Mouse (Mus musculus) CD4-positive, CD25-positive, alpha-beta regulatory T cell, adult 2 months (primary cell): ENCODE results near the gene Tnni3.

Experiments
- DNase-seq: peaks from one replicate; pipeline ENCODE4 v3.0.0-alpha.2; 2012; ENCODE audit warnings: low read depth, low spot score

Gene Tnni3

DNA sequence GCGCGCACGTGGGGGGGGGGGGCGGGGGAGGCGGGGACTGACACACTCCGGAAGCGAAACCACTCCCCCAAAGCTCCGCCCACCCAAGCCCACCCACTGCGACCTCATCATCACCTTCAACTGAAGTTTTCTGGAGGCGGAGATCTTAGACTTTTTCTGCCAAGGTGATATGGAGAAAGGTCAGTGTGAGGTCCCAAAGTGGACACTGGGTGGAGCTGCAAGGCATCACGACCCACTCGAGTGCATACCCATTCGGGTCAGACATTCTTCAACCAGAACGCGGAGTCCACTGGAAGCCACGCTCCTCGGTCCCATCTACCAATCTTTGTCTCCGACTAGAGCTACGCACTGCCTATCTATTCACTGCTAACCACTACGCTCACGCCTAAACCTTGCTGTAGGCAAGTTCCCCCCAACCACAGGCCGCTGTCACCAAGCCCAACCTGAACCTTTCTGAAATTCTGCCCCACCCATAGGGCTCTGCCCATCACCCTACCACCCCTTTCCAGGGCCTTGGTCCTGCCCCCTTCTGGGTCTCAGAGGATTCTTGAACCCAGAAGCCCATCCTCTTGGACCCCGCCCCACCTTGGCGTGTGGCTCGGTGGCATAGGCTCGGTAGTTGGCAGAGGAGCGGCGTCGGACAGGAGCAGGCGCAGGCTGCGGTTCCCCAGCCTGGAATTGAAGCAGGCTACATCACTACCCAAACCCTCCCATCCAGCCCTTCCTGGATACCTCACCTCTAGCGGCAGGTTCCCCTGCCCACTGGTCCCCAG lies 2.6 kb downstream of the Tnni3 start:
- peak; percentile 33 for DNase-seq

DNA sequence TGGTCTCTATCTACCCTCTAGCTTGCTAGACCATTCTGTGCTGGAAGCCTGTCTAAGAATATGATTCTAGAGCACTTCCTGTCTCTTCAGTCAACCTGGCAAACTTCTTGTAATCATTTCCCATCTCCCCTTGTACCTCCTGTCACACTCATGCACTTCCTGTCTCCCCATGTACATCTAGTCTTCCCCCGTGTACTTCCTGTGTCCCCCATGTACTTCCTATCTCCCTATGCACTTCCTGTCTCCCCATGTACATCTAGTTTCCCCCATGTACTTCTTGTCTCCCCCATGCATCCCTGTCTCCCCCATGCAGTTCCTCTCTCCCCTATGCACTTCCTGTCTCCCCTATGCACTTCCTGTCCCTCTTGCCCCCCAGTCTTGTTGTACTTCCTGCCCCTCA lies 5.5 kb downstream of the Tnni3 start:
- peak; percentile 44 for DNase-seq

DNA sequence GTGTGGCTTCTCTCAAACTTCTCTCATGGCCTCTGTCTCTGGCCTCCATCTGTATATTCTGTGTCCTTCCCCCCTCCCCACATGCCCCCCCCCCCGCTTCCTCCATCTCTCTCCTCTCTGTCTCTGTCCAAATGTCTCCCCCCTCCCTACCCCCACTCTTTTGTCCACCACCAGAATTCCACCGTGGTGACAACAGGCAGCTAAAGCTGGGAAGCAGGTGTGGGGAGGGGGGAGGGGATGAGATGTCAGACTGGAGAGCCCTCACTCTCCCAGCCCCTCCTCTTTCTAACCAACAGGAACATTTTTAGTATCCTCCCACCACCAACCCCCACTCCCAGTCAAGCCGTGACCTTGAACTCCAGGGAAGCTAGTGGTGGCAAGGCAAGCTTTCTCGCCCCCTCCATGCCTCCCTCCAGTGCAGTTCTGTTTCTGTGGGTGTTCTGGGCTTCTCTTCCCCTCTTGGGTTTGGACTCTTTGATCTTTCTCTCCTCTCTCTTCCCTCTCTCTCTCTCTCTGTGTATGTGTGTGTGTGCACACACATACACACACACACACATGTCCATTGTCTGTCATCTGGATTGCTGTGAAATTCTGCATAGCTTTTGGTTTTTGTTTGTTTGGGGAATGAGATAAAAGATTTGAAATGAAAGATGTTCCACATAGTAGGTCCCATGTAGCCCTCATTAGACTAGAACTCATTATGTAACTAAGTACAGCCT lies 7.5 kb downstream of the Tnni3 start, which contains the start of gene Tnnt1:
Gene Tnnt1 (minus strand): TSS at position 51 of the 719 bp plus-strand sequence.
- no peak for DNase-seq

DNA sequence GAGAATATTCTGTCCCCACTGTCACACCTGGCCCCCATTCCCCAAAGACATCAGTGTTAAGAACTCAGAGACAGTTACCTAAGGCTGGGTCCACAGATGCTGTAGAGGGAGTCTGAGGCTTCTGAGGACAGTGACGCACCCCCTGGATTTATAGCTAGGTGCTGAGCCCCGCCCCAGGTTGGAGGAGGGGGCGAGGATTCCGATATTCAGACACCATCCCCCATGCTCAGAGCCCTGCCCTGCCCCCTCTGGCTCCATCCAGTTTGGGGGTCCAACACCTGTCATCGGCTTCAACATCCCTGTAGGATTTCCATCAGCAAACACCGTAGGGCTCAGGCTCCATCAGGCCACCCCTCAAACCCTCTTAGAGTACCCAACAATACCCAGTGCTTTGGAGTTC lies 8.2 kb downstream of the Tnni3 start:
- no peak for DNase-seq

DNA sequence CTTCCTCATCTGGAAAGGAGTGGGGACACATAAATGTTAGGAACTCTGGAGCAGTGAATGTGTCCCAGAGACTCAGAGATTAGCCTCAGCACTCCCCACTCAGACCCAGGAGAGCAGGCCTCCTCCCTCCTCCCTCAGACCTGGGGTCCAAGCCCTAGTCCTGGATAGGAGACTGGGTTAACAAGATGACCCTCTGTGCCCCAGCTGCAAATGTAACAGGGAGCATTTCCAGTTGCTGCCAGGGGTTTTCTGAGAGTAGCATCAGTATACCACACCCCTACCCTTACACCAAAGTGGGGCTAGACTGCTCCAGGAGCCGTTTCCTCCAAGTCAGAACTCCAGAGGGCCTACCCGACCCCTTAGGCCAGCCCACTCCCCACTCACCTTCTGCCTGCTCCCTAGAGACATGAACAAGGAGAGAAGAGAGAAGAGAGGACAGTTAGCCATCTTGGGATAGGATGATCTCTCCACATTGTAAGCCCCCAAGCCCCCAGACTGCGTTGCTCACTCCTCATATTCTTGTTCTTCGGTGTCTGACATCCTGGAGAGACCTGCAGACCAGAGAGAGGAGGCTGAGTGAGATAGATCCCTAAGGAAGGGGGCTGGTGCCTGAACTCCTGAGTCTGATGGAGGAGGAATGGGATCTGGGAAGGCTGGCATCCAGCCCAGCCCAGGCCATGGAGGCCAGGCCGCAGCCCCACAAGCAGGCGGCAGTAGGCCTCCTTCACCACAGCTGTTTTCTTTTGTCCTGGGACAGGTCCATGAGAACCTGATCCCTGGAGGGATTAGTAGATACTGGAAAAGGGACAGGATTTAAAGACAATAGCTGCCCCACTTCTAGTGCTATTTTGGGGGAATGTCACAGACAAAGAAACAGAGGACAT lies 10.0 kb downstream of the Tnni3 start:
- DNase-seq = no peak

DNA sequence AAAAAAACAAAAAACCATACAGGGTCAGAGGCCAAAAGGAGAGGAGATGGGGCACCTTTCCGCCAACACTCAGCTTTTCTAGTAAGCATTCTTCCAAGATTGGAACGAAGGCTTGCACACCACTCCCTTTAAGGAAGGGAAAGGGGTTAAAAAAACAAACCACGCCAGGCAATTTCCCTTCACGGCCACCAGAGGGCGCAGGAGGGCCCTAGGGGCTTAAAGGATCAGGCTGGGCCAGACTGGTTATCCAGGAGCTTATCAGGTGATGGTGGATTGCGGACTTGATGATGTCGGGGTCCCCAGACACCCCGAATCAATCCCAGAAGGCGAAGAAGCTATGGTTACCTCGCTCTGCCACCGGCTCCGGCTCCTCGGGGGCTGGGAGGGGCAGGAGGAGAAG lies 10.8 kb downstream of the Tnni3 start:
- peak; percentile 82 for DNase-seq

DNA sequence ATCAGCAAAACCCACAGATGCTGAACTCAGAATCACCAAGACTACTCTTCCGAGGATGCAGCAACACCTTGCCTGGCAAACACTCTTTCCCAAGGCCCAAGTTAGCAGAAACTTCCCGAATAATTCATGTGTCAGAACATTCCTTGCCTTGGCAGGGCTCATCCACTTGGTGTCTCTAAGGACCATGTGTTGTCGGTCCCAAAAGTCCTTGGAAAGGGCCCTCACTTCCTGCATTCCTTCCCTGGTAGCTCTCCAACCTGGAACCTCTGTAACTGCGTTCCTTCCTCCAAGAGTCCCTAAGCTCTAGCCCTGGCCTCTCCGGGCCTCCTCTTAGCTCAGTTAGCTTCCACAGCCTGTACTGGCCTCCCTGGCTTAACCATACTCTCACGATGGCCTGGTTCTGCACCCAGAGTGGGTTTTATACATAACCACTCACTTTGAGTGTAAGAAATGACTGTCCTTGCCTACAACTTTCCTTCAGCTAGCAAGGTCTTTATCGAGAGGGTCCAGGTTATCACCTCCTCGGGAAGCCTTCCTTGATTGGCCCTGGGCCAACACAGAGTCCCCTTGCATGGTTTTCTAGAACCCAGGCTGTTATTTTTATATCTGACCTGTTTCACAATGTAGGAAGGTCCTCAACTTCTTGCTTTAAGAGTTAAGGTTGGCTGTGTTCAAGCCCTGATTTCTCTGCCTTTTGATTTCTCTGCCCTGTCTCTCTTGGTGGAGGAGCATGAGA lies 12.4 kb downstream of the Tnni3 start:
- no peak for DNase-seq

DNA sequence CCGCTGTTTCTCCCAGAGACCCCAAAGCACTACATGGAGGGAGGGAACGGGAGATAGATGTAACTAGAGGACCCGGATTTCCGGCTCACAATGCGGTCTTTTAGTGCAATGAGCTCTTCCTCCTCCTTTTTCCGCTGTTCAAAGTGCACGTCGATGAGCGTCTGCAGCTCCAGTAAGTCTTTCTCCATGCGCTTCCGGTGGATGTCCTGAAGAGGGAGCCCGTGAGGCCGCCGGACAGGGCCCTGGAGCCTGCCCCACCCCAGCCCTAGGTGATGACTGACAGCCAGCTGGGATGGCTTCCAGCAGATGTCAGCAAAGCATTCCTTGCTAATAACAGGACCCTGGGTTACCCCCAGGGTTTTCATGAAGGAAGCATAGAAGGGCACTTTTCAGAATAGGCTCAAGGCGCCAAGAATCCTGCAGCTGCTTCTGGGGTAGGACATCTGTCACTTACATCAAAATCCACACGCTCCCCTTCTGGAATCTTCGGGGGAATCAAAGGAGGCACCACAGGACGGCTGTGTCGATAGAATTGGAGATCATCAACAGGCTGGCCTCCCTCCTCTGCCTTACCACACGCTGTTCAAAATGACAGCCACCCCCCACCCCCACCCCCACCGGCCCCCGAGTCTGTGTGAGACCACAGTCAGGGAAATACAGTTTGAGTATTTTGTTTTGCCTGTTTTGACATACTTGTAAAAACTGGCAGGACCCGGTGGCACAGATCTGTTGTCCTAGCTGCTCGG lies 14.0 kb downstream of the Tnni3 start:
- DNase-seq = peak; percentile 85

DNA sequence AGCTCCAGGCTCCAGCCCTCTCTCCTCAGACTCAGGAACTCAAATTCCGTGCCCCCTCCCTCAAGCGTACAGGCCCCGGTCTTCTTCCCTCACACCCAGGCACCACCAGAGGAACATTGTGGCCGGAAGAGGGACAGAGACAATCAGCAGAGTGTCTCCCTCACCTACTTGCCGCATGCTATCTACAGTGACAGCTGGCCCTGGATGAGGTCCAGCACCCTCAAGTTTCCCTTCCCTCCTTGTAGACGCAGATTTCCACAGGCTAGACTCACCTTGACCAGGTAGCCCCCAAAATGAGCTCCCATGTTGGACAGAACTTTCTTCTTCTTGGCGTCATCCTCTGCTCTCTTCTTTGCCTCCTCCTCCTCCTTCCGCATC lies 15.3 kb downstream of the Tnni3 start:
- DNase-seq = no peak

DNA sequence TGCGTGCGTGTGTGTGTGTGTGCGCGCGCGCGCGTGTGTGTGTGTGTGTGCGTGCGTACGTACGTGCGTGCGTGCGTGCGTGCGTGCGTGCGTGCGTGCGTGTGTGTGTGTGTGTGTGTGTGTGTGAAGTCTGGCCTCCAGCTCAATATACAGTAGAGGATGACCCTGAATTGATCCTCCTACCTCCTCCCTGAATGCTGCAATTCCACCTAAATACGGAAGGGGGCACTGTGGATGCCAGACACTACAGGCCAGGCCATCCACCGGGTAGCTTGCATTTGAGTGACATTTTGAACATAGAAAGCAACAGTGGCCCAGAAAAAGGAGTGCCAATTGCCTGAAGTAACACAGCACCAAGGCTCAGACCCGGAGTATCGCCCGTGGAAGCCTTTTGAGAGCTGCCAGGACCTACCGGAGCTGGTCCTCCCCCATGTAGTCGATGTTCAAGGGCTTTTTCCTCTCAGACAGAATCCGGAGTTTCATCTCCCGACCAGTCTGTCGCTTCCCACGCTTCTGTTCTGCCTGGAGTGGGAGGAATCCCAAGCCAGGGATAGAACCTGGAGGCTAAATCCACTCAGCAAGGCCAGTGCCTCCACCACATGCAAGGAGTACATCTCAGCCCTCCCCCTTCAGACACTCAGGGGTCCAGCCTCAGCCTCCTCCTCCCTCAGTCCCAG lies 15.8 kb downstream of the Tnni3 start:
- peak; percentile 49 for DNase-seq

DNA sequence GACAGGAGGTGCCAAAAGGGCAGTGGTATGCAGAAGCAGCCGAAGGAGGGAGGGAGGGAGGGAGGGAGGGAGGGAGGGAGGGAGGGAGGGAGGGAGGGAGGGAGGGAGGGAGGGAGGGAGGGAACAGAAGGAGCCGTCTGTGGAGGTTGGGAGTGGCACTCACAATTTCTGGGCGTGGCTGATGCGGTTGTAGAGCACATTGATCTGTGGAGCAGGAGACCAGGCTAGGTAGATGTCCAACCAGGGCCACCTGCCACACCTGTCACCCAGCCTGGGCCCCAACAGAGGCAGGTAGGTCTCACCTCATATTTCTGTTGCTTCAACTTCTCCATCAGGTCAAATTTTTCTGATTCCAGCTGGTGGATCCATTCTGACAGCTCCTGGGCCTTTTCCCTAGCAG lies 16.8 kb downstream of the Tnni3 start:
- DNase-seq = no peak

DNA sequence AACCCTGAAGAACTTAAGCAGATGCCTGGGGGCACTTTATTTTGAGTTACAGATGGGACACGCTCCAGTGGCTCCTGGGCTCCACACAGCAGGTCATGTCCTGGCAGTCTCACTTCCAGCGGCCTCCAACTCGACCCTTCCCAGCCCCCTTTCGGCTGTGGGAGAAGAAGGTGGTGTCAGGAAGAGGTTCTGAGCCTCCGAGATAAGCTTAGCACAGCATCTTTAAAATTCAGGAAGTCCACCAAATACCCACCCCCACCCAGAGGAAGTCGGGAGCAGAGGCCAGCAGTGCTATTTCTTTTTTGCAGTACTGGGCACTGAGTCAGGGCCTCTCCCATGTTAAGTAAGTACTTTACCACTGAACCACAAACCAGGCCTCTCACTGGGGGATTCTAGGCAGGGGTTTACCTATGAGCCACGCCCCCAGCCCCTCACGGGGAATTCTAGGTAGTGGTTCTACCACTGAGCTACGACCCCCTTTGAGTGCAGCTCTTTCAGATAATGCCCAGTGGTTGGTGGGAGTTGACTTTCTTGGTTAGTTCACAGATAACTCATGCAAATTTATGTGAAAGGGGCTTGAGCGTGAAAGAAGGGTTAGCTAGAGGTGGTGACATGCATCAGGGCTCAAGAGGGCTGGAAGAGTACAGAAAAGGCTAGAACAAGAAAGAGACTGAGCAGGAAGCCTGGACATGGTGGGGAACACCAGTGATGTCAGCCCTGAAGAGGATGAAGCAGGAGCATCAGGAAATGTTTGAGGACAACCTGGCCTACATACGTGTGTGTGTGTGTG lies 19.2 kb downstream of the Tnni3 start:
- no peak for DNase-seq

DNA sequence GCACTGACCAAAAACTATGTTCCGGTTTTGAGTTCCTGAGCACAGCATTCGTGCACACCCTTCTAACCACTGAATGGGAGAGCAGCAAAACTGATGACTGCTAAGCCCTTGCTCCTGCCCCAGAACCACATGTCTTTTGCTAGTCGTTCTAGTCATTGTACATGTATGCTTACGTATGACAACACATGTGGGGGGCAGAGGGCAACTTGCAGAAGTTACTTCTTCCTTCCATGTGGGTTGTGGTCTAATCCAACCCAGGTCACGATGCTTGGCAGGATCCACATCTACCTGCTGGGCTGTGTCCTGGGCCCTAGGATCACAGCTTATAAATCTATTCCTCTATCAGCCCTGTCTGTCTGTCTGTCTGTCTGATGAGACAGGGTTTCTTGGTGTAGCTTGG lies 20.2 kb downstream of the Tnni3 start:
- no peak for DNase-seq

DNA sequence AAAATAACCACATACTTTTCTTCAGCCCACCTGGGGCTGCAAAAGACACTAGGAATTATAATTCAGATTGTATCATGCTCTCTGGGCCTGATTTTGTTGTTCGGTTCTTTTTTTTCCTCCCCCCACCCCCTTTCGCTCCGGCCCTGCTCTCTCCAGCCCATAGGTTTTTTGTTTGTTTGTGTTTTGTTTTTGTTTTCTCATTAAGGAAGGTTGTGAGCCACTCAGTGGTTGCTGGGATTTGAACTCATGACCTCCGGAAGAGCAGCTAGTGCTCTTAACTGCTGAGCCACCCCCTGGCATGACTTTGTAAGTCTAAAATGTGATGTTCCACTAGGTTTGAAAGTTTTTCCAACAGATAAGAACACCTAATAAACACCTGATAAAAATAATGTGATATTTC lies 20.9 kb downstream of the Tnni3 start:
- no peak for DNase-seq

DNA sequence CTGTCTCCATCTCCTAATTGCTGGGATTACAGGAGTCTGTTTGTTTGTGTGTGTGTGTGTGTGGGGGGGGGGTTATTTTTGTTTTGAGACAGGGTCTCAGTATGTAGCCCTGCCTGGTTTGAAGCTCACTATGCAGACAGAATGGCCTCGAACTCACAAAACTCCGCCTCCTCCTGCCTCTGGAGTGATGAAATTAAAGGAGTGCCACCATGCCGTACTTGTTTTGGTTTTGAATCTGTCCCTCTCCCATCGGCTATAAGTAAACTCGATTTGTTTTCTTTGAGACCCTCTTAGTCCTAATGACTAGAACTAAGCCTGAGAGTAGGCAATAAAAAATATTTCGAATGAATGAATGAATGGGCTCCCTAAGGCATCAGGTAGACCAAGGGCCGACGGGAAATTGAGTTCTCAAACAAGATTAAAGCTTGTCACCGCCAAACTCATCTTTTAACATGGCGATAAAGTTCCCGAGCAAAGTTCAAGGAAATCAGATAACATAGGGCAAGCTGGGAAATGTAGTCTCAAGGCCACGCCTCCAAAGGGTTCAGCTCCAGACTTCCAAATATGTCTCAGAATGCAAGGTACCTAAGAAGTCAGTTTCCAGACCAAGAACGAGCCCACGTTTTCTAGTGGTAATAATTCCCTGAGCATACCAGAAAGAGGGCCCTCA lies 21.5 kb downstream of the Tnni3 start:
- DNase-seq = peak; percentile 27

DNA sequence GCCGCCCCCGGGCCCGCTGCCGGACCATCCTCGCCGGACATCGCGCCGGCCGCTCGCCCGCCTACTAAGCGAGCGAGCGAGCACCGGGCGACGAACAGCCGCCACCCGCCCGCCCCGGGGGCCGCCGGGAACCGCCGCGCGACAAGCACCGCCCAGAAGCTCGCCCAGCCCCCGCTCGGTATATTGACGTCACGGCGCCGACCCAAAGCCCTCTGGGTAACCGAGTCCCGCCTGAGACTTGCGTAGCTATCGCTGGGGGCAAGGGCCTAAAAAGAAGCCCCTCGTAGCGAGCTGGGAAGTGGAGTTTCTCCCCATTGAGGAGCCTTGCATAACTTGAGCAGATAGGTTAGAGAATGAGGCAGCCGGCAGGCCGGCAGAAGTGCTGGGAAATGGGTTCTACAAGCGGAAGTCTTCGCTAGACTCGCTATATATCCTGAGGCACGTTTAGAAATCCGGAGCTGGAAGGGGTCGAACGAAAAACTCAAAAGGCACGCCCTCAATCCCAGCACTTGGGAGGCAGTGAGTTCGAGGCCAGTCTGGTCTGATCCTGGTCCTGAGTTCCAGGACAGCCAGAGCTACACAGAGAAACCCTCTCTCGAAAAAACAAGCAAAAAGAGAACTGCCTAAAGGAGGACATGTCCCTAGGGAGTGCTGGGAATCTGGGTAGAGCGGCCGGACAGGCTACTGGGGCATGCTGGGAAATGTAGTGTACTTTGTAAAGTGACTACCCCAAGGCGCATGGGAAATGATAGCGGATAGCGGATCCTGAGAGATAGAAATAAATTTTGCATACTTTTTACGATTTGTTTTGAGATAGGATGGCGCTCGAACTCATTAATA lies 22.3 kb downstream of the Tnni3 start, which contains the start of gene Ppp1r12c:
Gene Ppp1r12c (minus strand): TSS at position 123 of the 840 bp plus-strand sequence.
- DNase-seq = peak; percentile 94

DNA sequence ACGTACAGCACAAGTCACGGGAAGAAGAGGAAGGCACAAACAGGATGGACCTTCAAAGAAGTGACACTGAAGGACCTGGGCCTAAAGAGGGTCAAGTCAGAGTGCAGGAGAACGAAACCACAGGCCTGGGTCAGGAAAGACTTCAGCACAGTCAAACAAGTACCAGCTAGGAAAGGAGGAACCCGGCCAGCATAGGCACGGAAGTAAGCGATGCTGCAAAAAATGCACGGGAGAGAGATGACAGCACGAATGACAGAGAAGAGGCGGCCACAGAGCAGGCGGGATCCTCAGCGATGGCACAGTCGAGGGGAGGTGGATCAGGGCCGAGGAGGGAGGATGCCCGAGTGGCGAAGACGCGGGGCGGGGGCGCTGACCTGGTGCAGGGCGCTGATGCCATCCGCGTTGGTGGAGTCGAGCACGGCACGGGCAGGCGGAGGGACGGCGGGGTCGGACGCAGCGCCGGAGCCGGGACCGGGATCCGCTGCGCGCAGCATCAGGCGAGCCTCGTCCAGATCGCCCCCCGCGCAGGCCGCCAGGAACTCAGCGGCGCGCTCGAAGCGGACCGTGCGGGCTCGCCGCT lies 23.0 kb downstream of the Tnni3 start:
- peak; percentile 68 for DNase-seq
